Mouse (Mus musculus) B cell, adult (primary cell): ENCODE results near the gene Hpn. TPM values are rescaled to one million over a fixed set of nuclear protein-coding genes. Genes with fewer than 3 reads are reported as not detected.

Experiments
- total RNA-seq: library from RNA; stranded (reverse); gene quantifications from 4 replicates; pipeline ENCODE4 v1.2.4, GENCODE M21; 2023; ENCODE audit not compliant: inconsistent age

Hpn gene
- 0.51 to 2.1 TPM in 2 of 4 replicates, not detected in the others for total RNA-seq

GRCm38 (mm10) chr7:31115182-31115581, at the start of gene Hpn:
Hpn (minus strand) TSS chr7:31115290.

GRCm38 (mm10) chr7:31155296-31156033, 40.4 kb upstream of the Hpn start, which contains the start of gene Gramd1a:
Gramd1a (minus strand) TSS chr7:31155896.

GRCm38 (mm10) chr7:31126851-31127724, 12.0 kb upstream of the Hpn start, which contains the start of gene Scn1b:
Scn1b (minus strand) TSS chr7:31127003.

GRCm38 (mm10) chr7:31076492-31076891, 38.6 kb downstream of the Hpn start, which contains the start of gene Fxyd3:
Fxyd3 (minus strand) TSS chr7:31076704.

GRCm38 (mm10) chr7:31059108-31059507, 56.0 kb downstream of the Hpn start, which contains the start of gene Lgi4:
Lgi4 (plus strand) TSS chr7:31059342.

GRCm38 (mm10) chr7:31057071-31057470, 58.0 kb downstream of the Hpn start, which contains the start of gene Fxyd1:
Fxyd1 (minus strand) TSS chr7:31057199.

GRCm38 (mm10) chr7:31051321-31052021, 63.6 kb downstream of the Hpn start, which contains the start of gene Fxyd7:
Fxyd7 (minus strand) TSS chr7:31051467.

Other genes starting within 250 kb of the Hpn start
- gene Cd22, start 234.9 kb downstream of the Hpn start, total RNA-seq: 1,045 to 1,202 TPM (median 1,120 TPM) in 4 replicates
- gene Mag, start 200.4 kb downstream of the Hpn start, total RNA-seq: 0.21 to 0.26 TPM in 2 of 4 replicates, not detected in the others
- gene Hamp2, start 190.6 kb downstream of the Hpn start, total RNA-seq: not detected in 4 replicates
- not detected in 4 replicates for gene Hamp, start 171.3 kb downstream of the Hpn start, total RNA-seq
- gene Usf2, start 158.5 kb downstream of the Hpn start, total RNA-seq: 124 to 171 TPM (median 156 TPM) in 4 replicates
- gene Lsr, start 141.8 kb downstream of the Hpn start, total RNA-seq: 1.6 to 2.2 TPM (median 1.9 TPM) in 4 replicates
- 0.35 TPM in 1 of 4 replicates, not detected in the others for gene Fam187b, start 141.5 kb downstream of the Hpn start, total RNA-seq
- gene Fxyd5, start 72.8 kb downstream of the Hpn start, total RNA-seq: 102 to 124 TPM (median 116 TPM) in 4 replicates
- gene Fxyd7, start 63.8 kb downstream of the Hpn start, total RNA-seq: not detected in 4 replicates
- gene Fxyd1, start 58.1 kb downstream of the Hpn start, total RNA-seq: not detected in 4 replicates
- not detected in 4 replicates for gene Lgi4, start 55.9 kb downstream of the Hpn start, total RNA-seq
- not detected in 4 replicates for gene Fxyd3, start 38.6 kb downstream of the Hpn start, total RNA-seq
- gene Scn1b, start 11.7 kb upstream of the Hpn start, total RNA-seq: 0.58 to 1.4 TPM (median 0.89 TPM) in 4 replicates
- gene Gramd1a, start 40.6 kb upstream of the Hpn start, total RNA-seq: 241 to 263 TPM (median 254 TPM) in 4 replicates
- gene Scgb2b2, start 175.2 kb upstream of the Hpn start, total RNA-seq: not detected in 4 replicates
- gene Scgb1b2, start 176.5 kb upstream of the Hpn start, total RNA-seq: not detected in 4 replicates
- not detected in 4 replicates for gene Scgb2b3, start 246.8 kb upstream of the Hpn start, total RNA-seq